Mouse (Mus musculus) NIH3T3 (cell line): ENCODE measurements at regions not wholly inside any gene's neighbourhood (a gene's known extent, or its start where the extent isn't known, plus 50 kb on each side); places are given as distances from the start of the nearest gene placed in this dataset.

Experiments used
- DNase-seq: peaks from one replicate; pipeline ENCODE4 v3.0.0-alpha.2; 2012; ENCODE audit warnings: low read depth

GRCm38 (mm10) chr16:95196141-95196540 is 61.2 kb upstream of the Kcnj15 start:
- DNase-seq = no peak

GRCm38 (mm10) chr16:95196622-95197021 is 60.7 kb upstream of the Kcnj15 start:
- peak; percentile 84 for DNase-seq

GRCm38 (mm10) chr16:95198795-95199563 is 58.4 kb upstream of the Kcnj15 start:
- DNase-seq = no peak

DNA sequence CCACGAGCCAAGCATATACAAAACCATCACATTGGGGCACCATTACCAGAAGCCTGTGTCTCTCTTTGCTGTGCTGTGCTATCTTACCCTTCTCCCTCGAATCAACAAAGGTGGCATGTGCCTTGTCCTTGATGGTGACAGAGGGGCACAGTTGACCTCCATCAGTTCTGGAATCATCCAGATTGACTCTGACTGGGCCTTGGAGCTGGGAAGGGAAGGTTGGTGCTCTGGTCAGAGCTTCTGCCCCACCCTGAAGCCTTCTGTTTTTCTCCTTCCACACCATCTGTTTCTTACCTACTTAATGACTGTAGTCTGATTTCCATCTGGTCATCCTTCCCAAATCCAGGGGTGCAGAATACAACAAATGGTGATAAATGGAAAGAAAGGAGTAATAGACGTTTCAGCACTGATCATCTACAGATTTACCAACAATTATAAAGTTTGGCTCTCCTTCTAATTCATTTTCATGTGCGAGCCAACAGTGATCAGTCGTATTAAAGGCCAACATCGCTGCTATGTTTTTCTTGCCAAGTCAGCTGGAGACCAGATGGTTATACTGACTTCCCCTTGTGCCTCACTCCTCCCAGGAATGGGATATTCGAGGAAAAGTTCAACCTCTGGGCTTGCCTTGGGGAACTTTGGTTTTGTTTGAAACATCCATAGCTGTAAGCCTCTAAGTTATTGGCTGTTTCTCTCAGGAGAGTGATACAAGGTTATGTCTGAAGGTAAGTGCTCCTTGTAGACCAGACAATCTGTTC is 55.1 kb upstream of the Kcnj15 start:
- DNase-seq = peak; percentile 4

DNA sequence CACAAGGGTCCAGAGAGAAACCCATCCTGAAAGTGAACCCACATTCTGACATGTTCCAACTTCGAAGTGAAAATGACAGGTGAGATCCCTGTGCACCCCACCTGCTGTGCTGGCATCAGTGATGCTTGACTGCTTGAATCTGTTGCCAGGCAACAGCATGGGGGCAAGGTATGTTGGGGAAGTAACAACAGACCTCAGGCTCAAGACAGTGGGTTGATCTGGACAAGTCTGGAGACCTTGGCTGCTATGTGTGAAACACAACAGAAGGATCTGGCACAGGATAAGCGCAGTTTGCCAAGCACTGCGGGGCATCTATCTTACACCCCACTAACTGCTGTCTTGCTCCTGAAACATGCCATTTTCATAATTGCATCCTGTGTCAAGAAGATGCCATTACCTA is 54.3 kb upstream of the Kcnj15 start:
- no peak for DNase-seq

DNA sequence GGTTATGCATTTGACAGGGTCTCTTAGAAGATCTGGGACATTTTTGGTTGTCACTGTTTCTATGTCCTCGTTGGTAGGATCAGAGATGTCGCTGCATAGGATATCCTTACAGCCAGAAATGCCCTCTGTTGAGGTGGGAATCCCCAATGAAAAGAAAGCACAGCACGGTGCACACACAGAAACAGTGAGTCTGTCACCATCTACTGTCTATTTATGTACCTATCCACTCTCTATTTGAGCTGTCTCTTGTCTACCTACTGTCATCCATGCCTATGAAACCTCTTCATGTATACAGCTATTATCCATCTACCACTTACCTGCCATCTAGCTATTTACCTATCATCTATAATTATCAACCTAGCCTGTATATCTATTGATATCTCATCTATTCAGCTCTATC is 53.6 kb upstream of the Kcnj15 start:
- DNase-seq = no peak

GRCm38 (mm10) chr16:95204507-95204906 is 52.9 kb upstream of the Kcnj15 start:
- DNase-seq = no peak

GRCm38 (mm10) chr16:95206445-95206844 is 50.9 kb upstream of the Kcnj15 start:
- DNase-seq = no peak

GRCm38 (mm10) chr16:95207547-95207946 is 49.8 kb upstream of the Kcnj15 start:
- DNase-seq = no peak
